Mouse (Mus musculus) myocyte (in vitro differentiated cells): ENCODE measurements around the gene Gramd1b.

Experiments used
- MYOD1 ChIP-seq, 3 experiments: IDR thresholded peaks; one replicate each; pipeline ENCODE4 v1.6.1; 2011; ENCODE audit warnings: control low read depth in 2 of 3, low read depth in 2 of 3, mild to moderate bottlenecking in 2 of 3, moderate library complexity in 1 of 3; ENCODE audit not compliant: insufficient read length in 2 of 3, control insufficient read depth in 1 of 3
- POLR2A ChIP-seq: IDR thresholded peaks from one replicate; pipeline ENCODE4 v1.6.1; 2011; ENCODE audit warnings: low read depth, mild to moderate bottlenecking, control low read depth, moderate library complexity; ENCODE audit not compliant: insufficient read length
- POLR2AphosphoS2 ChIP-seq: IDR thresholded peaks from one replicate; pipeline ENCODE4 v1.6.1; 2011; ENCODE audit warnings: low read depth, control low read depth; ENCODE audit not compliant: insufficient read length
- SRF ChIP-seq: IDR thresholded peaks from one replicate; pipeline ENCODE4 v1.6.1; 2011; ENCODE audit warnings: low read depth; ENCODE audit not compliant: control insufficient read depth, insufficient read length
- TCF3 ChIP-seq: IDR thresholded peaks from one replicate; pipeline ENCODE4 v1.6.1; 2011; ENCODE audit warnings: low read depth, control low read depth; ENCODE audit not compliant: insufficient read length
- USF1 ChIP-seq: IDR thresholded peaks from one replicate; pipeline ENCODE4 v1.6.1; 2011; ENCODE audit warnings: low read depth, mild to moderate bottlenecking, control low read depth, moderate library complexity

DNA sequence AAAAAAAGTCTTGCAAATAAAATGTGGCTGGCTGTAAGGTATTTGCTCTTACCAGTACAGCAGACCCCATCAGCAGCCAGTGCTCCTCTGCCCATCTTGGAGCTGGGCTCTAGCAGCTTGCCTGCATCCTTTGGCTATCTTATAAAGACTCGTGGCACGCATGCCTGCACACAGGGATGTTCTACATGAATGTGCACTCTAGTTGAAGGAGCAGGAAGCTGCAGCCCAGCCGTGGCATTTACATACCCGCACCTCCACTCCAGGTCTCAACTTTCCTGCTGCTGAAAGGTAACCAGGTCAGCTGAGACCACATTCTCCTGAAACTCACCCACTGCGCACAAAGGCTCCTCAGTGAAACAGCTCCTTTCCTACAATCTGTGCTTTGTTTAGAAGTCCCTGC is 123.3 kb downstream of the Gramd1b start:
- TF ChIP-seq SRF: no peak
- no peak for TF ChIP-seq USF1
- TF ChIP-seq MYOD1 (IDR thresholded peaks at IDR 0.05; ENCODE audit: control insufficient read depth in 1 of 3, insufficient read length in 2 of 3, low read depth in 2 of 3): no peak
- no peak for TF ChIP-seq TCF3
- no peak for TF ChIP-seq POLR2A
- TF ChIP-seq POLR2AphosphoS2: no peak
